Mouse (Mus musculus) heart, adult 2 months (tissue): Measurements from ENCODE around the gene Hoxd11.

Experiments used
- CTCF ChIP-seq: fragments of 200-600 bp; IDR thresholded peaks from 2 replicates; pipeline ENCODE4 v1.8.1; 2022; ENCODE audit warnings: antibody characterized with exemption, mild to moderate bottlenecking, moderate library complexity
- EP300 ChIP-seq: fragments of 200-500 bp; IDR thresholded peaks from 2 replicates; pipeline ENCODE4 v1.6.1; 2011; ENCODE audit warnings: low read depth, low read length, control low read depth; ENCODE audit not compliant: insufficient read depth
- POLR2A ChIP-seq: fragments of 200-500 bp; IDR thresholded peaks from 2 replicates; pipeline ENCODE4 v1.6.1; 2011; ENCODE audit warnings: mild to moderate bottlenecking, low read depth, low read length, control low read depth; ENCODE audit not compliant: insufficient read depth

DNA sequence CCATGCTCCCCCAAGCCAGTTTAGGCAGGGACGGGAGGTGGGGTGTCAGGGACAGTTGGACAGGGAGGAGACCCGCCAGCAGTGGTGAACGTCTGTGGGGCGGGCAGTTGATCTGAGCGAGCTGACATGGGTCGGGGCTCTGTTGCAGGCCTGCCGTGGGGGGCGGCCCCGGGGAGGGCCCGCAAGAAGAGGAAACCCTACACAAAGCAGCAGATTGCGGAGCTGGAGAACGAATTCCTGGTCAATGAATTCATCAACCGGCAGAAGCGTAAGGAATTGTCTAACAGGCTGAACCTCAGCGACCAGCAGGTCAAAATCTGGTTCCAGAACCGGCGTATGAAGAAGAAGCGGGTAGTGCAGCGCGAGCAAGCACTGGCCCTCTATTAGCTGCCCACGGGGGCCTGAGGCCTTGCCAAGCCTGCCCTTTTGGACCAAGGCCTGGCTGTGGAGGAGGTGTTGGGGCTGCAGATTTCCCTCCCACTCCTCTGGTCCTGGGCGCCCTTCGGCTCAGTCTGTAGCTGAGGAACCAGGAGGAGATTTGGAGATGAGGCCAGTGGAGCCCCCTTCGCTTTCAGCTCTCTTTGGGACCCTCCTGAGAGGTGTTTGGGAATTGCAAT lies 3.6 kb upstream of the Hoxd11 start:
- TF ChIP-seq CTCF (no peak), POLR2A (no peak), EP300 (no peak)
